Mouse (Mus musculus) hindbrain, embryonic 12.5 days (tissue): ENCODE results near the gene Cd81. TPM values are rescaled to one million over a fixed set of nuclear protein-coding genes. Genes with fewer than 3 reads are reported as not detected.

Source experiments
- ATAC-seq: fragments of 200-750 bp; cut with Nextera tagmentation; 2 replicates; pipeline ENCODE4 v1.8.0; 2017; ENCODE audit warnings: moderate TSS enrichment; ENCODE audit not compliant: low FRiP score
- H3K27ac ChIP-seq: fragments of 300-500 bp; sonication (generic); 2 replicates; pipeline ENCODE4 v1.5.1; 2016; ENCODE audit warnings: mild to moderate bottlenecking
- H3K27me3 ChIP-seq: fragments of 300-500 bp; sonication (generic); 2 replicates; pipeline ENCODE4 v1.6.1; 2016; ENCODE audit warnings: mild to moderate bottlenecking
- H3K36me3 ChIP-seq: fragments of 300-500 bp; sonication (generic); 2 replicates; pipeline ENCODE4 v1.6.1; 2016; ENCODE audit warnings: mild to moderate bottlenecking
- H3K4me1 ChIP-seq: fragments of 300-500 bp; sonication (generic); 2 replicates; pipeline ENCODE4 v1.6.1; 2016
- H3K4me2 ChIP-seq: fragments of 300-500 bp; sonication (generic); replicated peaks from 2 replicates; pipeline ENCODE4 v1.6.1; 2016; ENCODE audit warnings: mild to moderate bottlenecking
- H3K4me3 ChIP-seq: fragments of 300-500 bp; sonication (generic); 2 replicates; pipeline ENCODE4 v1.5.1; 2016; ENCODE audit warnings: mild to moderate bottlenecking
- H3K9ac ChIP-seq: fragments of 300-500 bp; sonication (generic); 2 replicates; pipeline ENCODE4 v1.6.1; 2016; ENCODE audit warnings: mild to moderate bottlenecking, moderate library complexity
- H3K9me3 ChIP-seq: fragments of 300-500 bp; sonication (generic); replicated peaks from 2 replicates; pipeline ENCODE4 v1.6.1; 2016; ENCODE audit warnings: mild to moderate bottlenecking
- whole genome bisulfite sequencing: fragments of 180-500 bp; shearing (Covaris S2); methylation state at CpG from one replicate; pipeline ENCODE4 v1.1.7; 2016; 5-methylcytosine and 5-hydroxymethylcytosine counted together
- polyA plus RNA-seq: library from polyadenylated mRNA; unstranded; fragments of >200 nt; fragmentation: Nextera tagmentation; extraction: Ambion mirVana; gene quantifications from 2 replicates; pipeline ENCODE4 v1.2.1, GENCODE M21; 2016

Cd81 gene
- polyA plus RNA-seq, 1 experiment from 2014 or later = 251 TPM

- Histone ChIP-seq H3K4me3 (peak overlapping the region; percentile 88), H3K36me3 (peaks cover 37% of the 10 kb centered on the region), H3K4me1 (peaks cover 32% of the 10 kb centered on the region), H3K9me3 (no peaks in the 10 kb centered on the region), H3K27ac (peak overlapping the region; percentile 75), H3K27me3 (no peaks in the 10 kb centered on the region), H3K4me2 (peak overlapping the region; percentile 100), H3K9ac (peak overlapping the region; percentile 91)
- ATAC-seq = no peak
- 14% methylated on average over 30 of the region's 30 CpGs for WGBS
These were observed 17.3 kb downstream of the Cd81 start for GRCm38 (mm10) chr7:143069751-143070400.

- H3K4me1 ChIP-seq = peaks cover 32% of the 10 kb centered on the region
- H3K9me3 ChIP-seq = no peaks in the 10 kb centered on the region
- H3K4me3 ChIP-seq = peak overlapping the region; percentile 88
- H3K9ac ChIP-seq = peak overlapping the region; percentile 91
- H3K36me3 ChIP-seq = peaks cover 30% of the 10 kb centered on the region
- H3K27me3 ChIP-seq = no peaks in the 10 kb centered on the region
- no peak overlapping the region for H3K27ac ChIP-seq
- 89% methylated on average over 10 of the region's 10 CpGs for WGBS
- peak overlapping the region; percentile 100 for H3K4me2 ChIP-seq
- ATAC-seq = no peak
These were observed 18.0 kb downstream of the Cd81 start for GRCm38 (mm10) chr7:143070506-143071070.

GRCm38 (mm10) chr7:143072605-143073004, 20.1 kb downstream of the Cd81 start:
- Histone ChIP-seq H3K4me1 (peaks cover 30% of the 10 kb centered on the region), H3K27ac (no peak overlapping the region), H3K4me3 (no peak overlapping the region), H3K27me3 (no peaks in the 10 kb centered on the region), H3K9ac (no peak overlapping the region), H3K4me2 (no peak overlapping the region), H3K9me3 (no peaks in the 10 kb centered on the region), H3K36me3 (peaks cover 12% of the 10 kb centered on the region; the same call in 1 of the 2 replicates)
- 89% methylated on average over 5 of the region's 5 CpGs for WGBS
- ATAC-seq = no peak

GRCm38 (mm10) chr7:143073086-143073485, 20.5 kb downstream of the Cd81 start:
- Histone ChIP-seq H3K9me3 (no peaks in the 10 kb centered on the region), H3K36me3 (0 out of 2 replicates have a peak, but pooled peaks cover 8% of the 10 kb centered on the region), H3K4me2 (no peak overlapping the region), H3K4me1 (peaks cover 25% of the 10 kb centered on the region), H3K9ac (no peak overlapping the region), H3K27me3 (no peaks in the 10 kb centered on the region), H3K4me3 (no peak overlapping the region), H3K27ac (no peak overlapping the region)
- 57% methylated on average over 1 of the region's 1 CpGs for WGBS
- ATAC-seq = no peak

- no peak overlapping the region for H3K4me2 ChIP-seq
- H3K4me1 ChIP-seq = peaks cover 12% of the 10 kb centered on the region
- ATAC-seq = no peak
- no peak overlapping the region for H3K4me3 ChIP-seq
- no peaks in the 10 kb centered on the region for H3K27me3 ChIP-seq
- 74% methylated on average over 5 of the region's 5 CpGs for WGBS
- 0 out of 2 replicates have a peak, but pooled peaks cover 8% of the 10 kb centered on the region for H3K36me3 ChIP-seq
- no peaks in the 10 kb centered on the region for H3K9me3 ChIP-seq
- H3K27ac ChIP-seq = no peak overlapping the region
- no peak overlapping the region for H3K9ac ChIP-seq
These were observed 22.9 kb downstream of the Cd81 start for GRCm38 (mm10) chr7:143075394-143075793.

GRCm38 (mm10) chr7:143077351-143077750, 24.8 kb downstream of the Cd81 start:
- no peaks in the 10 kb centered on the region for H3K27me3 ChIP-seq
- no peaks in the 10 kb centered on the region for H3K36me3 ChIP-seq
- H3K9me3 ChIP-seq = no peaks in the 10 kb centered on the region
- H3K9ac ChIP-seq = no peak overlapping the region
- H3K4me1 ChIP-seq = no peaks in the 10 kb centered on the region
- H3K4me3 ChIP-seq = no peak overlapping the region
- H3K4me2 ChIP-seq = no peak overlapping the region
- no peak overlapping the region for H3K27ac ChIP-seq
- WGBS = 81% methylated on average over 2 of the region's 2 CpGs
- ATAC-seq = no peak

GRCm38 (mm10) chr7:143082024-143082423, 29.5 kb downstream of the Cd81 start:
- no peak for ATAC-seq
- Histone ChIP-seq H3K36me3 (no peaks in the 10 kb centered on the region), H3K9me3 (no peaks in the 10 kb centered on the region), H3K4me3 (no peak overlapping the region), H3K9ac (no peak overlapping the region), H3K4me2 (no peak overlapping the region), H3K27ac (no peak overlapping the region), H3K4me1 (peaks cover 4% of the 10 kb centered on the region), H3K27me3 (no peaks in the 10 kb centered on the region)
- WGBS = 76% methylated on average over 6 of the region's 6 CpGs

GRCm38 (mm10) chr7:143083708-143084107, 31.2 kb downstream of the Cd81 start:
- ATAC-seq = no peak
- no peak overlapping the region for H3K9ac ChIP-seq
- no peak overlapping the region for H3K4me2 ChIP-seq
- H3K27ac ChIP-seq = no peak overlapping the region
- H3K27me3 ChIP-seq = no peaks in the 10 kb centered on the region
- H3K4me1 ChIP-seq = peaks cover 6% of the 10 kb centered on the region
- 83% methylated on average over 2 of the region's 2 CpGs for WGBS
- H3K36me3 ChIP-seq = no peaks in the 10 kb centered on the region
- no peak overlapping the region for H3K4me3 ChIP-seq
- no peaks in the 10 kb centered on the region for H3K9me3 ChIP-seq

GRCm38 (mm10) chr7:143086366-143086765, 33.8 kb downstream of the Cd81 start:
- Histone ChIP-seq H3K36me3 (no peaks in the 10 kb centered on the region), H3K4me2 (no peak overlapping the region), H3K4me1 (peaks cover 6% of the 10 kb centered on the region), H3K4me3 (no peak overlapping the region), H3K9ac (no peak overlapping the region), H3K27ac (peak overlapping the region; percentile 48; the same call in 1 of the 2 replicates), H3K27me3 (no peaks in the 10 kb centered on the region), H3K9me3 (no peaks in the 10 kb centered on the region)
- ATAC-seq = no peak
- WGBS = 52% methylated on average over 2 of the region's 2 CpGs

GRCm38 (mm10) chr7:143087070-143087579, 34.6 kb downstream of the Cd81 start:
- no peaks in the 10 kb centered on the region for H3K9me3 ChIP-seq
- ATAC-seq = peak; percentile 50
- 34% methylated on average over 4 of the region's 4 CpGs for WGBS
- H3K4me3 ChIP-seq = no peak overlapping the region
- H3K4me2 ChIP-seq = 0 out of 2 replicates have a peak overlapping the region, but pooled peaks have one; percentile 13
- no peaks in the 10 kb centered on the region for H3K27me3 ChIP-seq
- peak overlapping the region; percentile 48; the same call in 1 of the 2 replicates for H3K27ac ChIP-seq
- peaks cover 6% of the 10 kb centered on the region for H3K4me1 ChIP-seq
- H3K36me3 ChIP-seq = no peaks in the 10 kb centered on the region
- no peak overlapping the region for H3K9ac ChIP-seq

- ATAC-seq = no peak
- H3K27me3 ChIP-seq = no peaks in the 10 kb centered on the region
- WGBS = 81% methylated on average over 3 of the region's 3 CpGs
These were observed 41.3 kb downstream of the Cd81 start for GRCm38 (mm10) chr7:143093847-143094246.

GRCm38 (mm10) chr7:143094592-143095553, 42.3 kb downstream of the Cd81 start, which contains the start of gene Trpm5:
TSS of gene Trpm5 (minus strand) at chr7:143094642.
- Histone ChIP-seq H3K4me3 (no peak within 1 kb of the TSS), H3K27ac (no peak within 1 kb of the TSS), H3K4me1 (no peaks in the 10 kb centered on the region), H3K9ac (no peak within 1 kb of the TSS), H3K4me2 (no peak within 1 kb of the TSS), H3K27me3 (no peaks in the 10 kb centered on the region), H3K36me3 (no peaks in the 10 kb centered on the region), H3K9me3 (no peaks in the 10 kb centered on the region)
- ATAC-seq = no peak
- WGBS = 44% methylated on average over 10 of the region's 10 CpGs

More at GRCm38 (mm10) chr7:143093847-143094246, 41.3 kb downstream of the Cd81 start:
- Histone ChIP-seq H3K4me3 (no peak overlapping the region), H3K4me1 (no peaks in the 10 kb centered on the region), H3K4me2 (no peak overlapping the region), H3K9ac (no peak overlapping the region), H3K9me3 (no peaks in the 10 kb centered on the region), H3K27ac (no peak overlapping the region), H3K36me3 (no peaks in the 10 kb centered on the region)
